Mouse (Mus musculus): Measurements from ENCODE around the gene Ctla4.

DNA sequence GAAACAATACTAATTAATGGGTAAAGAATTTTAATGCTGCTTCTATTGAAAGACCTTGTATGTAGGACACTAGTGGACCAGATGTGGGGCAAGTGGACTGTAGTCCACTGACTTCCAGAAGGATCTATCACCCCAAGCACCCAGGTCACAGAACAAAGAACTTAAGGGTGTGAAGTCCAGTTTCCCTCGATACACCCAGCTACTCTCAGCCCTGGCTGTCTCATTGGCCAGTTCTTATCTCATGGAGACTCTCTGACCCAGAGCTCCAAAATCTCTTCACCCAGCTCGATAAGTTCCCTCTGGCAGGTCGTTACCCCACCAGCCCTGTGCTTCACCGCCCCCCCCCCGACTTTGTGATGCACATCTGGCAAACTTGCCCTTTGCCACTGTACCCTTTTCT, 20.8 kb upstream of the Ctla4 start:
- TF ChIP-seq CTCF (IDR thresholded peaks at IDR 0.05; ENCODE audit: borderline replicate concordance, insufficient read depth, low read depth, low read length) (no peak), POLR2A (IDR thresholded peaks at IDR 0.05; ENCODE audit: borderline replicate concordance, insufficient read depth, low read length) (no peak)

Data from cerebellum, adult 2 months (tissue).